Mouse (Mus musculus) ES-E14 (cell line): ENCODE measurements around the gene Pak7.

ENCODE experiments used
- CHD2 ChIP-seq: IDR thresholded peaks from 2 replicates; pipeline ENCODE4 v1.6.1; 2014; ENCODE audit warnings: mild to moderate bottlenecking, low read depth, low read length, inconsistent platforms
- HCFC1 ChIP-seq: IDR thresholded peaks from 2 replicates; pipeline ENCODE4 v1.6.1; 2012; ENCODE audit warnings: low read length, inconsistent platforms, borderline replicate concordance; ENCODE audit not compliant: insufficient read depth
- MAFK ChIP-seq: IDR thresholded peaks from 2 replicates; pipeline ENCODE4 v1.6.1; 2014; ENCODE audit warnings: mild to moderate bottlenecking, low read depth, low read length, inconsistent platforms; ENCODE audit not compliant: insufficient read depth
- ZC3H11A ChIP-seq: IDR thresholded peaks from 2 replicates; pipeline ENCODE4 v1.6.1; 2012; ENCODE audit warnings: low read depth, mild to moderate bottlenecking, inconsistent platforms, low read length, borderline replicate concordance
- ZNF384 ChIP-seq: IDR thresholded peaks from 2 replicates; pipeline ENCODE4 v1.6.1; 2012; ENCODE audit warnings: low read depth, low read length, inconsistent platforms

DNA sequence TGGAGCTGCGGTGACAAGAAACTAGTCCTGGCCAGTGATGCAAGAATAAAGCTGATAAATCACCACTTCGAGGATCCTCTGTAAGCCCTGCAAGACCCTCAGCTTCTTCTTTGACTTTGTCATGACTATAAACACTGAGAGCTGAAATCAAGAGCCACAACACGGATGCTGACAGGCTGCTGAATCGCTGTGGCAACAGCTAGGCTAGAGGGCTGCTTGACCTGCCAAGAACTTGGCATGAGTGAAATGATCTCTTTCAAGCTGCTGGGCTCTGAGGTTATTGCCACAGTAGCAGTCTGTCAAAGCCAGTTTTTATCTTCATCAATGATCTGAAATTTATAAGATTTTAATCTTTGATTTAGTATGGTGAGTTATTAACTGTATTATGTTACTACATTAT lies 62.1 kb downstream of the Pak7 start:
- TF ChIP-seq CHD2 (no peak), ZC3H11A (no peak), ZNF384 (no peak), HCFC1 (no peak), MAFK (no peak)
